Mouse (Mus musculus) megakaryocyte progenitor cell, adult 5-6 weeks (primary cell): ENCODE measurements around the gene Igfbp2. TPM values are rescaled to one million over a fixed set of nuclear protein-coding genes. Genes with fewer than 3 reads are reported as not detected.

Experiments
- total RNA-seq, 2 experiments: library from RNA; stranded (forward) in 1 of 2; stranded (reverse) in 1 of 2; fragments of 157-497, 149-512 nt in 1 of 2; fragments of 200-1000 nt in 1 of 2; gene quantifications; 2 replicates each; pipeline versions ENCODE4 v1.2.3 to v1.2.4; 2015 to 2017

Gene Igfbp2
- total RNA-seq, 2 experiments from 2014 or later, result not detected

Other genes starting within 250 kb of the Igfbp2 start
- gene Smarcal1, start 241.3 kb upstream of the Igfbp2 start, total RNA-seq (2015), result 20.1 and 24.7 TPM in 2 replicates
- gene Smarcal1, start 241.3 kb upstream of the Igfbp2 start, total RNA-seq (2017), result 26.7 and 28.9 TPM in 2 replicates
- gene Ankar, start 123.9 kb upstream of the Igfbp2 start, total RNA-seq (2015), result not detected in 2 replicates
- not detected in 2 replicates for gene Ankar, start 123.9 kb upstream of the Igfbp2 start, total RNA-seq (2017)
- gene Rpl37a, start 113.2 kb upstream of the Igfbp2 start, total RNA-seq (2015), result 1,390 and 1,455 TPM in 2 replicates
- gene Rpl37a, start 113.2 kb upstream of the Igfbp2 start, total RNA-seq (2017), result 472 and 633 TPM in 2 replicates
- 0.20 and 0.39 TPM in 2 replicates for gene Igfbp5, start 50.4 kb downstream of the Igfbp2 start, total RNA-seq (2015)
- 0.07 and 0.12 TPM in 2 replicates for gene Igfbp5, start 50.4 kb downstream of the Igfbp2 start, total RNA-seq (2017)
- not detected in 2 replicates for gene Tnp1, start 191.4 kb downstream of the Igfbp2 start, total RNA-seq (2015)
- not detected in 2 replicates for gene Tnp1, start 191.4 kb downstream of the Igfbp2 start, total RNA-seq (2017)